Mouse (Mus musculus): ENCODE measurements around the gene Adamts4. TPM values are rescaled to one million over a fixed set of nuclear protein-coding genes. Genes with fewer than 3 reads are reported as not detected.
"Not testable (repeated sequence)": the region's sequence is repeated elsewhere in the genome, so short reads cannot be mapped to it uniquely, and the experiment has no call there.

Adamts4 gene
- polyA plus RNA-seq, 1 experiment from 2014 or later, result 5.5 TPM

- no peak for ATAC-seq (ENCODE audit: insufficient number of reproducible peaks, low FRiP score, low TSS enrichment, low read depth)
- no peak for DNase-seq (ENCODE audit: low spot score)
- Histone ChIP-seq H3K9ac (ENCODE audit: low read length) (no peak overlapping the region), H3K4me1 (ENCODE audit: control insufficient read depth, insufficient read depth, low read length) (peaks cover 5% of the 10 kb centered on the region; the same call in 1 of the 2 replicates), H3K27me3 (ENCODE audit: control insufficient read depth, insufficient read depth, low read length) (no peaks in the 10 kb centered on the region), H3K36me3 (ENCODE audit: control insufficient read depth, insufficient read depth, low read length) (peaks cover 20% of the 10 kb centered on the region; the same call in 1 of the 2 replicates), H3K4me3 (ENCODE audit: low read depth, low read length) (peak overlapping the region; percentile 85; the same call in 1 of the 2 replicates), H3K4me2 (ENCODE audit: low read depth, severe bottlenecking) (peak overlapping the region; percentile 45; the same call in 1 of the 2 replicates), H3K27ac (replicated peaks; ENCODE audit: low read depth, low read length) (no peak overlapping the region), H3K9me3 (ENCODE audit: control insufficient read depth, low read length) (no peaks in the 10 kb centered on the region)
- 65% methylated on average over 4 of the region's 4 CpGs for WGBS
These were observed 38.1 kb downstream of the Adamts4 start for GRCm38 (mm10) chr1:171288328-171288727.

DNA sequence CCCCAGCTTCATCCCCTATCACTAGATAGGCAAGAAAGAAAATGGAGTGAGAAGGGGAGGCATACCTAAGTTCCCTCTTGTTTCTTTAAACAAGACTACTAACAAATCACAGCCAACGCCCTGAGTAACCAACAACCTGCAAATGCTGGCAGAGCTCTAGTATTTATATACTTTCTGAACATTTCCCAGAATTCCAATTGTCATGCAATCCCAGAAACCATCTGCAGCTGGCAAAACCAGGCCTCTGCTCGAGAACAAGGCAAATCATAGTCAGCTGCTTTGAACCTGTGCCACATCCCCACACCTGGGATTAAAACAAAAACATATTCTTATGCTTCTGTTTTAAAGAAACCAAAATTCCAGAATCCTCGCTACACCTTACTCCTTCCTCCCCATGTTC, 43.1 kb downstream of the Adamts4 start:
- no peak overlapping the region; the same call in 1 of the 2 replicates for H3K4me3 ChIP-seq (ENCODE audit: low read depth, low read length)
- H3K4me1 ChIP-seq (ENCODE audit: control insufficient read depth, insufficient read depth, low read length), result peaks cover 4% of the 10 kb centered on the region; the same call in 1 of the 2 replicates
- ATAC-seq (ENCODE audit: insufficient number of reproducible peaks, low FRiP score, low TSS enrichment, low read depth) (no peak), DNase-seq (ENCODE audit: low spot score) (no peak)
- no peak overlapping the region for H3K27ac ChIP-seq (replicated peaks; ENCODE audit: low read depth, low read length)
- no peak overlapping the region for H3K9ac ChIP-seq (ENCODE audit: low read length)
- 80% methylated on average over 3 of the region's 3 CpGs for WGBS
- peak overlapping the region; percentile 64 for H3K4me2 ChIP-seq (ENCODE audit: low read depth, severe bottlenecking)
- H3K27me3 ChIP-seq (ENCODE audit: control insufficient read depth, insufficient read depth, low read length), result no peaks in the 10 kb centered on the region
- H3K36me3 ChIP-seq (ENCODE audit: control insufficient read depth, insufficient read depth, low read length), result peaks cover 6% of the 10 kb centered on the region; the same call in 1 of the 2 replicates
- no peaks in the 10 kb centered on the region for H3K9me3 ChIP-seq (ENCODE audit: control insufficient read depth, low read length)

GRCm38 (mm10) chr1:171293906-171294297, 43.7 kb downstream of the Adamts4 start:
- Histone ChIP-seq H3K9me3 (ENCODE audit: control insufficient read depth, low read length) (no peaks in the 10 kb centered on the region), H3K4me3 (ENCODE audit: low read depth, low read length) (peak overlapping the region; percentile 59), H3K36me3 (ENCODE audit: control insufficient read depth, insufficient read depth, low read length) (peaks cover 6% of the 10 kb centered on the region; the same call in 1 of the 2 replicates), H3K4me1 (ENCODE audit: control insufficient read depth, insufficient read depth, low read length) (peaks cover 4% of the 10 kb centered on the region; the same call in 1 of the 2 replicates), H3K4me2 (ENCODE audit: low read depth, severe bottlenecking) (peak overlapping the region; percentile 64), H3K9ac (ENCODE audit: low read length) (peak overlapping the region; percentile 84), H3K27ac (replicated peaks; ENCODE audit: low read depth, low read length) (peak overlapping the region; percentile 86; the same call in 1 of the 2 replicates), H3K27me3 (ENCODE audit: control insufficient read depth, insufficient read depth, low read length) (no peaks in the 10 kb centered on the region)
- ATAC-seq (ENCODE audit: insufficient number of reproducible peaks, low FRiP score, low TSS enrichment, low read depth), result no peak
- 37% methylated on average over 5 of the region's 5 CpGs for WGBS
- no peak for DNase-seq (ENCODE audit: low spot score)

GRCm38 (mm10) chr1:171294298-171295062, 44.3 kb downstream of the Adamts4 start, which contains the start of gene Ufc1:
Gene Ufc1 (minus strand): TSS chr1:171295024.
- Histone ChIP-seq H3K9ac (ENCODE audit: low read length) (peak within 1 kb of the TSS; percentile 84), H3K9me3 (ENCODE audit: control insufficient read depth, low read length) (no peaks in the 10 kb centered on the region), H3K4me2 (ENCODE audit: low read depth, severe bottlenecking) (peak within 1 kb of the TSS; percentile 64), H3K4me1 (ENCODE audit: control insufficient read depth, insufficient read depth, low read length) (peaks cover 4% of the 10 kb centered on the region; the same call in 1 of the 2 replicates), H3K27me3 (ENCODE audit: control insufficient read depth, insufficient read depth, low read length) (no peaks in the 10 kb centered on the region), H3K4me3 (ENCODE audit: low read depth, low read length) (peak within 1 kb of the TSS; percentile 59), H3K36me3 (ENCODE audit: control insufficient read depth, insufficient read depth, low read length) (peaks cover 6% of the 10 kb centered on the region; the same call in 1 of the 2 replicates), H3K27ac (replicated peaks; ENCODE audit: low read depth, low read length) (peak within 1 kb of the TSS; percentile 86)
- DNase-seq (ENCODE audit: low spot score), result peak; percentile 86
- under 1% methylated on average over 42 of the region's 42 CpGs for WGBS
- ATAC-seq (ENCODE audit: insufficient number of reproducible peaks, low FRiP score, low TSS enrichment, low read depth), result peak; percentile 78

- no peaks in the 10 kb centered on the region for H3K27me3 ChIP-seq (ENCODE audit: control insufficient read depth, insufficient read depth, low read length)
- H3K27ac ChIP-seq (replicated peaks; ENCODE audit: low read depth, low read length), result peak overlapping the region; percentile 86
- ATAC-seq (ENCODE audit: insufficient number of reproducible peaks, low FRiP score, low TSS enrichment, low read depth), result peak; percentile 26; the same call in 1 of the 2 replicates
These were observed 44.8 kb downstream of the Adamts4 start for GRCm38 (mm10) chr1:171295063-171295402.

DNA sequence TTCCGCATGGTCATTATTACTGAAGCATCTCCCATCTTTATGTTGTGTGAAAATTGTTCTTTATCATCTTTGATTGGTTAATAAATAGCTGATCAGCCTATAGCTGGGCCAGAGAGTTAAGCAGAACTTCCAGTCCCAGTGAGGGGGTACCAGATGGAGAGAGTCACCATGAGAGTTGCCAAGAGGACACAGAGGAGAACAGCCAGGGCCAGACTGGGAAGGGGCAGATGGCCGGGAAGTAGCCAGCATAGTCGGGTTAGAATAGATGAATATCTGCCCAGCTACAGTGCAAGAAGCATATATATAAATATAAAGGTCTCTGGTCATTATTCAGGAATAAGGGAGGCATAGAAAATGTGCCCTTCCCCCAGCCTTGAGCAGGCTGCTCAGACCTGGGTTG, 48.0 kb downstream of the Adamts4 start:
- H3K27me3 ChIP-seq (ENCODE audit: control insufficient read depth, insufficient read depth, low read length), result no peaks in the 10 kb centered on the region
- no peak overlapping the region for H3K27ac ChIP-seq (replicated peaks; ENCODE audit: low read depth, low read length)
- H3K36me3 ChIP-seq (ENCODE audit: control insufficient read depth, insufficient read depth, low read length), result no peaks in the 10 kb centered on the region
- ATAC-seq (ENCODE audit: insufficient number of reproducible peaks, low FRiP score, low TSS enrichment, low read depth) (no peak), DNase-seq (ENCODE audit: low spot score) (no peak)
- no peak overlapping the region for H3K4me3 ChIP-seq (ENCODE audit: low read depth, low read length)
- peaks cover 3% of the 10 kb centered on the region; the same call in 1 of the 2 replicates for H3K4me1 ChIP-seq (ENCODE audit: control insufficient read depth, insufficient read depth, low read length)
- H3K4me2 ChIP-seq (ENCODE audit: low read depth, severe bottlenecking), result no peak overlapping the region
- H3K9ac ChIP-seq (ENCODE audit: low read length), result no peak overlapping the region
- H3K9me3 ChIP-seq (ENCODE audit: control insufficient read depth, low read length), result no peaks in the 10 kb centered on the region
- 57% methylated on average over 3 of the region's 3 CpGs for WGBS

More at GRCm38 (mm10) chr1:171295063-171295402, 44.8 kb downstream of the Adamts4 start:
- peak overlapping the region; percentile 33 for H3K4me2 ChIP-seq (ENCODE audit: low read depth, severe bottlenecking)
- H3K9me3 ChIP-seq (ENCODE audit: control insufficient read depth, low read length), result no peaks in the 10 kb centered on the region
- H3K9ac ChIP-seq (ENCODE audit: low read length), result peak overlapping the region; percentile 84
- H3K36me3 ChIP-seq (ENCODE audit: control insufficient read depth, insufficient read depth, low read length), result peaks cover under 1% of the 10 kb centered on the region; the same call in 1 of the 2 replicates
- WGBS, result 17% methylated on average over 3 of the region's 3 CpGs
- peaks cover 4% of the 10 kb centered on the region; the same call in 1 of the 2 replicates for H3K4me1 ChIP-seq (ENCODE audit: control insufficient read depth, insufficient read depth, low read length)
- DNase-seq (ENCODE audit: low spot score), result no peak
- peak overlapping the region; percentile 59 for H3K4me3 ChIP-seq (ENCODE audit: low read depth, low read length)

GRCm38 (mm10) chr1:171306157-171306556, 55.9 kb downstream of the Adamts4 start:
- H3K4me3 ChIP-seq (ENCODE audit: low read depth, low read length); H3K9ac ChIP-seq (ENCODE audit: low read length); H3K36me3 ChIP-seq (ENCODE audit: control insufficient read depth, insufficient read depth, low read length); H3K9me3 ChIP-seq (ENCODE audit: control insufficient read depth, low read length); DNase-seq (ENCODE audit: low spot score); H3K4me1 ChIP-seq (ENCODE audit: control insufficient read depth, insufficient read depth, low read length); H3K27me3 ChIP-seq (ENCODE audit: control insufficient read depth, insufficient read depth, low read length); ATAC-seq (ENCODE audit: insufficient number of reproducible peaks, low FRiP score, low TSS enrichment, low read depth); H3K27ac ChIP-seq (replicated peaks; ENCODE audit: low read depth, low read length); H3K4me2 ChIP-seq (ENCODE audit: low read depth, severe bottlenecking): not testable (repeated sequence)
- WGBS, result 72% methylated on average over 5 of the region's 5 CpGs

DNA sequence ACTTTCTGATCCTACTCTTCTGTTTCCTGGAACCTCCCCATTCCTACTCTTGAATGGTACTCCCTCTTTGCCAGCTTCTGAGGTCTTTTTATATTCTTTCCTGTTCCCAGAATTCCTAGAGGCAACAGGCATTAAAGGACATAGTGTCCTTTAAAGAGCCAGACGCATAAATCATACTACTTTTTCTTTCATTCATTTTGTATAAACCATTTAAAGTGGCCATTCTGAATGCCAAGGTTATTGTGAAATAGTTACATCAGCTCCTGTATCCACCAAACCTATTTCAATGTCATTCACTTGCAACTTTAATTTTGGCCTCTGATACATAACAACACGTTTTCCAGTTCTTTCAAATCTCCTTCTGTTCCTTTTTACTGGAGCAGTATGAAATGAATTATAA, 59.1 kb downstream of the Adamts4 start:
- H3K36me3 ChIP-seq (ENCODE audit: control insufficient read depth, insufficient read depth, low read length), result no peaks in the 10 kb centered on the region
- H3K4me2 ChIP-seq (ENCODE audit: low read depth, severe bottlenecking), result no peak overlapping the region
- no peaks in the 10 kb centered on the region for H3K9me3 ChIP-seq (ENCODE audit: control insufficient read depth, low read length)
- H3K4me1 ChIP-seq (ENCODE audit: control insufficient read depth, insufficient read depth, low read length), result no peaks in the 10 kb centered on the region
- H3K9ac ChIP-seq (ENCODE audit: low read length), result no peak overlapping the region
- ATAC-seq (ENCODE audit: insufficient number of reproducible peaks, low FRiP score, low TSS enrichment, low read depth), result no peak
- no peak overlapping the region for H3K4me3 ChIP-seq (ENCODE audit: low read depth, low read length)
- 75% methylated on average over 2 of the region's 2 CpGs for WGBS
- no peak overlapping the region for H3K27ac ChIP-seq (replicated peaks; ENCODE audit: low read depth, low read length)
- no peaks in the 10 kb centered on the region for H3K27me3 ChIP-seq (ENCODE audit: control insufficient read depth, insufficient read depth, low read length)
- no peak for DNase-seq (ENCODE audit: low spot score)
